Mouse (Mus musculus) midbrain, postnatal 0 days (tissue): ENCODE measurements around the gene Usp35. TPM values are rescaled to one million over a fixed set of nuclear protein-coding genes. Genes with fewer than 3 reads are reported as not detected.

ENCODE experiments used
- ATAC-seq: fragments of 200-750 bp; cut with Nextera tagmentation; 2 replicates; pipeline ENCODE4 v1.8.0; 2017; ENCODE audit warnings: moderate number of reproducible peaks, mild to moderate bottlenecking, moderate TSS enrichment, moderate library complexity; ENCODE audit not compliant: low FRiP score
- DNase-seq: peaks from one replicate; pipeline ENCODE4 v3.0.0-alpha.2; 2015; ENCODE audit warnings: low spot score
- H3K27ac ChIP-seq: fragments of 300-500 bp; sonication (generic); 2 replicates; pipeline ENCODE4 v1.5.1; 2014; ENCODE audit warnings: low read depth, mild to moderate bottlenecking, low read length, mixed read lengths
- H3K27me3 ChIP-seq: fragments of 300-500 bp; sonication (generic); 2 replicates; pipeline ENCODE4 v1.6.1; 2014; ENCODE audit warnings: low read length, control low read depth, mixed read lengths; ENCODE audit not compliant: insufficient read depth
- H3K36me3 ChIP-seq: fragments of 300-500 bp; sonication (generic); 2 replicates; pipeline ENCODE4 v1.6.1; 2014; ENCODE audit warnings: low read length, control low read depth, mixed read lengths; ENCODE audit not compliant: insufficient read depth
- H3K4me1 ChIP-seq: fragments of 300-500 bp; sonication (generic); 2 replicates; pipeline ENCODE4 v1.6.1; 2014; ENCODE audit warnings: mild to moderate bottlenecking, control low read depth, antibody characterized with exemption, low read length, mixed read lengths; ENCODE audit not compliant: insufficient read depth
- H3K4me2 ChIP-seq: fragments of 300-500 bp; sonication (generic); 2 replicates; pipeline ENCODE4 v1.6.1; 2014; ENCODE audit warnings: low read depth, mild to moderate bottlenecking, low read length, mixed read lengths; ENCODE audit not compliant: poor library complexity, severe bottlenecking
- H3K4me3 ChIP-seq: fragments of 300-500 bp; sonication (generic); 2 replicates; pipeline ENCODE4 v1.5.1; 2014; ENCODE audit warnings: low read depth, mild to moderate bottlenecking, low read length, moderate library complexity
- H3K9ac ChIP-seq: fragments of 300-500 bp; sonication (generic); replicated peaks from 2 replicates; pipeline ENCODE4 v1.6.1; 2014; ENCODE audit warnings: mild to moderate bottlenecking, low read length, moderate library complexity, mixed read lengths; ENCODE audit not compliant: poor library complexity, severe bottlenecking
- H3K9me3 ChIP-seq: fragments of 300-500 bp; sonication (generic); 2 replicates; pipeline ENCODE4 v1.6.1; 2016; ENCODE audit warnings: low read length, control low read depth
- CTCF ChIP-seq: IDR thresholded peaks from 2 replicates; pipeline ENCODE4 v1.5.1; 2016; ENCODE audit warnings: antibody characterized with exemption, mild to moderate bottlenecking
- WGBS: fragments of 180-500 bp; shearing (Covaris S2); extraction: QIAGEN DNeasy Blood & Tissue Kit; methylation state at CpG from one replicate; pipeline ENCODE4 v1.1.7; 2014; 5-methylcytosine and 5-hydroxymethylcytosine counted together
- polyA plus RNA-seq: library from polyadenylated mRNA; unstranded; fragments of >200 nt; fragmentation: Nextera tagmentation; extraction: Ambion mirVana; gene quantifications from 2 replicates; pipeline ENCODE4 v1.2.1, GENCODE M21; 2015
- total RNA-seq: library from RNA; depleted of rRNA; stranded (reverse); fragments of >200 nt; gene quantifications from 2 replicates; pipeline ENCODE4 v1.2.3, GENCODE M21; 2014

Gene Usp35
- total and polyA plus RNA-seq, 2 experiments from 2014 or later: 2.9 to 13.4 TPM

DNA sequence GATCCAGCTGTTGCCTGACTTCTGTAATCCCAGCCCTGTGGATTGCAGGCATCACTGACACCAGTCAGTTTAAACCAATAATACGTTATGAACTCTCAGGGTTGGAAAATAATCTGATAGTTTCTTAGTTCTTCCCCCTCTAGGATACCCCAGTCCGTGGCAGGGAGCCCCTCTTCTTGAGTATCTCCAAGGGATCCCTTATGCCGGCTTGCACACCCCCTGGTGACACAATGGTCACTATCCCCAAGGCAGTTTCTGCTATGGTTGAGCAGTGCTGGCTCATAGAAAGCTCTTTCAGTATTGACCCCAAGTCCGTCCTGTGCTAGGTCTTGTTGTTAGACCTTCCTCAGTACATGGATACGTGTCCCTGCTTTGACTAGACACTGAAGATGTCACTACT lies 17.0 kb upstream of the Usp35 start:
- H3K4me1 ChIP-seq: no peaks in the 10 kb centered on the region
- no peak for TF ChIP-seq CTCF
- 84% methylated on average over 5 of the region's 5 CpGs for WGBS

DNA sequence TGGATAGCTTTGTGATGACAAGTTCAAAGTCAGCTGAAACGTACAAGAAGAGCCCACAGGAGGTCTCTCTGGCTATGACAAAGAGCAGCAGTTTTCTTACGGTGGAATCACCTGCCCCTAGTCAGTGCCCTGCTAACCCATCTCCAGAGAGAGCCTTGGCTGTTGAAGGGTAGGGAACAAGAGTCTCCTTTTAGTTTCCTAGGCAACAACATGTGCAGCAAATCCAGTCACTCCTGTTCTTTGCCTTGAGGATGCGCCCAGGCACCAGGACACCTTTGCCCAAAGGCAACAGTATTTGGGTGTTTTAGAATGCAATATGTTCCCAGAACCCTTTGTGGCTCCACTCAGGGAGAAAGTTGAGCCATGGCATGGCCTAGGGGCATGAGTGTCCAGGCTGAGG lies 16.5 kb upstream of the Usp35 start:
- no peak overlapping the region for H3K4me2 ChIP-seq
- DNase-seq (no peak), ATAC-seq (no peak)
- H3K27me3 ChIP-seq: no peaks in the 10 kb centered on the region
- H3K9me3 ChIP-seq: no peaks in the 10 kb centered on the region
- H3K9ac ChIP-seq: no peak overlapping the region
- WGBS: 82% methylated on average over 3 of the region's 3 CpGs
- peaks cover 8% of the 10 kb centered on the region; the same call in 1 of the 2 replicates for H3K36me3 ChIP-seq
- no peak overlapping the region for H3K4me3 ChIP-seq
- no peaks in the 10 kb centered on the region for H3K4me1 ChIP-seq
- H3K27ac ChIP-seq: no peak overlapping the region
- TF ChIP-seq CTCF: no peak

More for the DNA sequence above, 17.0 kb upstream of the Usp35 start:
- no peak for ATAC-seq
- H3K27me3 ChIP-seq: no peaks in the 10 kb centered on the region
- no peak overlapping the region for H3K27ac ChIP-seq
- no peak overlapping the region for H3K4me2 ChIP-seq
- no peak overlapping the region for H3K9ac ChIP-seq
- no peak overlapping the region for H3K4me3 ChIP-seq
- DNase-seq: no peak
- H3K36me3 ChIP-seq: peaks cover 8% of the 10 kb centered on the region; the same call in 1 of the 2 replicates
- no peaks in the 10 kb centered on the region for H3K9me3 ChIP-seq

DNA sequence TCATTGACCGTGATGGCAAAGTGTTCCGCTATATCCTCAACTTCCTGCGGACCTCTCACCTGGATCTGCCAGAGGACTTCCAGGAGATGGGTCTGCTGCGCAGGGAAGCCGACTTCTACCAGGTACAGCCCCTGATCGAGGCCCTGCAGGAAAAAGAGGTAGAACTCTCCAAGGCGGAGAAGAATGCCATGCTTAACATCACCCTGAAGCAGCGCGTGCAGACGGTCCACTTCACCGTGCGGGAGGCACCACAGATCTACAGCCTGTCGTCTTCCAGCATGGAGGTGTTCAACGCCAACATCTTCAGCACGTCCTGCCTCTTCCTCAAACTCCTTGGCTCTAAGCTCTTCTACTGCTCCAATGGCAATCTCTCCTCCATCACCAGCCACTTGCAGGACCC lies 15.6 kb upstream of the Usp35 start:
- Histone ChIP-seq H3K27ac (no peak overlapping the region), H3K9me3 (no peaks in the 10 kb centered on the region), H3K36me3 (peaks cover 8% of the 10 kb centered on the region; the same call in 1 of the 2 replicates), H3K4me3 (no peak overlapping the region), H3K9ac (no peak overlapping the region), H3K4me2 (no peak overlapping the region), H3K27me3 (no peaks in the 10 kb centered on the region), H3K4me1 (no peaks in the 10 kb centered on the region)
- 97% methylated on average over 15 of the region's 15 CpGs for WGBS
- ATAC-seq (no peak), DNase-seq (no peak)
- TF ChIP-seq CTCF: no peak

DNA sequence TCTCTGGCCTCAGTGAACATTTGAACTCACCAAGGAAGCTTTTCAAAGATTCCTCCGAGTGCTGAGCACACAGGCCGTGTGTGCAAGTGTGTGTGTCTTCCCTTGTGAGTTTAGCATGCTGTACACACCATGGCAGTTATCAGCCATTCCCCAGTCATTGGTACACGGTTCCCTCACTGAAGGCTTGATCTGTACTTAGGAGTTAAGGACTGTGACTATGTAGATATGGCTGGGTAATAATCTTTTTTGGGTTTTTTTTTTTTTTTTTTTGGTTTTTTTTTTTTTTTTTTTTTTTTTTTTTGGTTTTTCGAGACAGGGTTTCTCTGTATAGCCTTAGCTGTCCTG lies 15.0 kb upstream of the Usp35 start:
- 76% methylated on average over 3 of the region's 4 CpGs for WGBS
- DNase-seq: no peak
- no peak for TF ChIP-seq CTCF
- Histone ChIP-seq H3K4me1 (no peaks in the 10 kb centered on the region), H3K9ac (no peak overlapping the region), H3K36me3 (peaks cover 8% of the 10 kb centered on the region; the same call in 1 of the 2 replicates), H3K27me3 (no peaks in the 10 kb centered on the region), H3K9me3 (no peaks in the 10 kb centered on the region), H3K4me2 (no peak overlapping the region), H3K27ac (no peak overlapping the region), H3K4me3 (no peak overlapping the region)
- ATAC-seq: no peak

DNA sequence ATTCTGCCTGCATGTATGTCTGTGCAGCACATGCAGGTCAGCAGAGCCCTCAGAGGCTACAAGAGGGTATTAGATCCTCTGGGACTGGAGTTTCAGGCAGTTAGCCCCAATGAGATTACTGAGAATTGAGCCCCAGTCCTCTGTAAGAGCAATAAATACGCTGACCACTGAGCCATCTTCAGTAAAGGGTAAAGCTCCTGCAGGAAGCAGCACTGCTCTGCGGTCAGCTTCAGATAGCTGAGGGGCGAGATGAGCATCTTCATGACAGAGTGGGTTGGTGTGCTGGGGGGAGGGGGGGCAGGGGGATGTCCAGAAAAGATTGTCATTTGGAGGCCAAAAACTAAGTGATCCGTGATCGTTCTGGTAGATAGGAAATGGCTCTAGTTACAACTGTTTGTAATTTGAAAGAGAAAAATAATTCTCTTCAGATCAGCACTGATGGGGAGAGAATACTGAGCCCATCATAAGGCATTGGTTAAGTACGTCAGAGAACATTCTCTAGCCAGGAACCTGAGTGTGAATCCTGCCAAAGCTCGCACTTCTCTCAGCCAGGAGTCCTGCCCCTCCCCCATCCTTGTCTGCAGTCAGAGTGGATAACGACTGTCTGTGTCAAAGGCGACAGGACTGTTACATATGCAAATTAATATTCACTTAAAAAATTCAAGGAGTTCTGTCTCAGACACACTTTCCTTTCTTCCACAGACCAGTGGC lies 14.4 kb upstream of the Usp35 start:
- ATAC-seq: no peak
- no peaks in the 10 kb centered on the region for H3K4me1 ChIP-seq
- WGBS: 70% methylated on average over 9 of the region's 9 CpGs
- H3K4me3 ChIP-seq: no peak overlapping the region
- H3K27me3 ChIP-seq: no peaks in the 10 kb centered on the region
- no peaks in the 10 kb centered on the region for H3K9me3 ChIP-seq
- H3K27ac ChIP-seq: no peak overlapping the region
- DNase-seq: no peak
- H3K4me2 ChIP-seq: no peak overlapping the region
- TF ChIP-seq CTCF: no peak
- peaks cover 8% of the 10 kb centered on the region; the same call in 1 of the 2 replicates for H3K36me3 ChIP-seq
- no peak overlapping the region for H3K9ac ChIP-seq

DNA sequence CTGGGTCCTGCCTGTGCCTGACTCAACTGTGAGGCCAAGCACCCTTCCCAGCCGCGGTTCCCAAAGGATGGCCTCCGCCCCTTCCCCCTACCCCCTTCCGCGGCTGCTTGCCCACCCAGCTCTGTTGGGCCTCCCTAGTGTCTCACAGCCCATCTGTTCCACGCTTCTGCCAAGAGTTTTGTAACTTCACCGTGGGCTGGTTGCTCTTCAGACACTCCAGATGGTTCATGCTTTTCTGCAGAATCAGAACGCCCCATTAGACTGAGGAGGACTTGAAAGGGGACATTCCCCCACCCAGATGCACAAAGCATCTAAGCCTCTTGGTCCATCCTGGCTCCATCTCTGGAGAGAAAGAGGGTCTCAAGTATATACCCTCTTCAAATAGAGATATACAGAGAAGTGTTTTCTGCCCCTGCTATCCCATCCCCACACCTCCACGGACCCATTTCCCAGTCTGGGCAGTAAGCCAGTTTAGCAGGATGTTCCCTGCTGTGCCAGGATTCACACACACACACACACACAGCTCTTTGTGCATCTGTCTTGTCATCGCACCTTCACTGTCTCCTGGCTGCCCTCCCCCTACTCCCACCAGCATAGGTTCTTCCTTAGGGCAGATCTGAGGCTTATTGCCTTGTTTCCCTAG lies 13.5 kb upstream of the Usp35 start:
- ATAC-seq (no peak; the same call in 1 of the 2 replicates), DNase-seq (peak; percentile 64)
- H3K4me3 ChIP-seq: no peak overlapping the region
- no peak for TF ChIP-seq CTCF
- no peak overlapping the region for H3K9ac ChIP-seq
- no peak overlapping the region for H3K27ac ChIP-seq
- H3K27me3 ChIP-seq: no peaks in the 10 kb centered on the region
- no peaks in the 10 kb centered on the region for H3K4me1 ChIP-seq
- peaks cover 8% of the 10 kb centered on the region; the same call in 1 of the 2 replicates for H3K36me3 ChIP-seq
- 59% methylated on average over 10 of the region's 10 CpGs for WGBS
- no peaks in the 10 kb centered on the region for H3K9me3 ChIP-seq
- no peak overlapping the region for H3K4me2 ChIP-seq
